Mouse (Mus musculus) kidney, postnatal 14 days (tissue): Measurements from ENCODE around the gene Gm20517.
"Not testable (repeated sequence)": the region's sequence is repeated elsewhere in the genome, so short reads cannot be mapped to it uniquely, and the experiment has no call there.

ENCODE experiments used
- DNase-seq: peaks from one replicate; pipeline ENCODE4 v3.0.0; 2022; ENCODE audit warnings: mixed read lengths

Gene Gm20517

GRCm38 (mm10) chr17:47597261-47597660 lies 14.1 kb upstream of the Gm20517 start:
- no peak for DNase-seq

GRCm38 (mm10) chr17:47597838-47598579 lies 13.4 kb upstream of the Gm20517 start:
- no peak for DNase-seq

- not testable (repeated sequence) for DNase-seq
These were observed 12.6 kb upstream of the Gm20517 start for GRCm38 (mm10) chr17:47598580-47599304.

GRCm38 (mm10) chr17:47599511-47600297 lies 11.7 kb upstream of the Gm20517 start:
- DNase-seq = peak; percentile 48

- DNase-seq = no peak
These were observed 10.6 kb upstream of the Gm20517 start for GRCm38 (mm10) chr17:47600601-47601388.

GRCm38 (mm10) chr17:47601389-47601755 lies 10.0 kb upstream of the Gm20517 start:
- DNase-seq = no peak

GRCm38 (mm10) chr17:47602289-47602688 lies 9.1 kb upstream of the Gm20517 start:
- DNase-seq = no peak

GRCm38 (mm10) chr17:47606220-47606619 lies 5.2 kb upstream of the Gm20517 start:
- DNase-seq = no peak

GRCm38 (mm10) chr17:47609182-47609581 lies 2.2 kb upstream of the Gm20517 start:
- DNase-seq = no peak

- DNase-seq = no peak
These were observed 233 bp downstream of the Gm20517 start for GRCm38 (mm10) chr17:47611661-47611982.

GRCm38 (mm10) chr17:47614018-47614417 lies 2.6 kb downstream of the Gm20517 start:
- DNase-seq = no peak

GRCm38 (mm10) chr17:47616119-47616518 lies 4.7 kb downstream of the Gm20517 start:
- DNase-seq = no peak

- DNase-seq = no peak
These were observed 5.3 kb downstream of the Gm20517 start for GRCm38 (mm10) chr17:47616652-47617051.

GRCm38 (mm10) chr17:47617605-47618307 lies 6.4 kb downstream of the Gm20517 start:
- DNase-seq = no peak

GRCm38 (mm10) chr17:47618556-47619311 lies 7.3 kb downstream of the Gm20517 start:
- DNase-seq = no peak

GRCm38 (mm10) chr17:47622912-47623554 lies 11.6 kb downstream of the Gm20517 start:
- DNase-seq = no peak

- DNase-seq = not testable (repeated sequence)
These were observed 13.2 kb downstream of the Gm20517 start for GRCm38 (mm10) chr17:47624572-47624971.

GRCm38 (mm10) chr17:47625088-47625487 lies 13.7 kb downstream of the Gm20517 start:
- no peak for DNase-seq

GRCm38 (mm10) chr17:47626031-47626430 lies 14.6 kb downstream of the Gm20517 start:
- no peak for DNase-seq

GRCm38 (mm10) chr17:47627791-47628190 lies 16.4 kb downstream of the Gm20517 start:
- no peak for DNase-seq
